9 mouse cellular contexts compared by ENCODE assay signal in the genomic region with DNA sequence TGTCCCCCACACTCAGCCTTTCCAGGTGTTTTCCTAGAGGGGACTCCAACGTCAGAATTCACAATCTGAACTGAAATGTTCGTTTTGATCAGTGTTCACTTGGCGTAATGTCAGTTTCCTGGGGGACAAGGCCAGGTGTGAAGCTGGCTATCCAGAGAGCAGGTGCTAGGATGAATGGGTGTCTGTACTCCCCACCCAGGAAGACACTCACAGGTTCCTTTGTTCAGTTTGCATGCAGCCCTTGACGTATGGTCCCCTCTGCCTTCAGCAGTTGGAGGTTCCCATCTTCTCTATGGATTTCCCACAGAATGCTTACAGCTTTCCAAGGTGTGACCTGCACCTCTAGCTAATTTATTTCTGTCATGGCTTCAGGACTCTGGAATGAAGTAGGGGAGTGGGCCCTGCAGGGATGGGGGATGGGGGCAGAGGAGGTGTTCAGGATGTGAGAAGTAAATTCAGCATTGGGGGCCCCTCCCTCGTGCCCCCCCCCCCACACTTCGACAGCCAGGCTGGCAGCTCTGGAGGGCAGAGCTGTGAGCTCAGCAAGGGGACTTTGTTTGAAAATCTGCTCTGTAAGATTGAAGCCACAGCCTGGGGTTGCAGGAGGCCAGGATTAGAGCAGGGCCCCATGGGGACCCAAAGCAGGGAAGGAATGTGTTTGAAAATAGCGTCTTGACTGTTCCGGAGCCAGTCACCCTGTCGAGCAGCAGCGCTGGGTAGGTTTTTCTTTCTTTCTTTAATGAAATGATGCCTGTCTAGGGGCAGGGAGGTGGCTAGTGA.
DNase-seq lines count a peak whose midpoint lies in the region; ATAC-seq and TF ChIP-seq lines count a peak whose summit lies in the region.
"Had no signal": no experiment of that assay in that cellular context is flagged by ENCODE, and none has a peak within 500 bp of the region (broad histone marks: within the 10 kb centered on the region; RNA-seq: fewer than 3 reads in every experiment).

No protein-coding gene starts in this region.

- intact Hi-C loops in left cerebral cortex, postnatal 4 days (cut with DNase I), result no loop called here
- intact Hi-C loops in left cerebral cortex, adult 2 months (cut with DNase I), result no loop called here

- no peak for TF ChIP-seq CTCF in left cerebral cortex, adult 2 months (IDR thresholded peaks at IDR 0.05)

- H3K4me3 ChIP-seq in left cerebral cortex, adult 2 months, result no peak overlapping the region
- H3K4me3 ChIP-seq in forebrain, embryonic 13.5 days, result no peak overlapping the region
- H3K4me3 ChIP-seq in limb, embryonic 15.5 days, result no peak overlapping the region

- WGBS in forebrain, embryonic 13.5 days, result 19% methylated on average over 10 of the region's 10 CpGs
- WGBS in limb, embryonic 15.5 days, result 18% methylated on average over 10 of the region's 10 CpGs

- H3K4me2 ChIP-seq in forebrain, embryonic 13.5 days, result 0 out of 2 replicates have a peak overlapping the region, but pooled peaks have one; percentile 1
- no peak overlapping the region for H3K4me2 ChIP-seq in limb, embryonic 15.5 days

- no peak overlapping the region for H3K27ac ChIP-seq in left cerebral cortex, adult 2 months
- peak overlapping the region; percentile 60 for H3K27ac ChIP-seq in forebrain, embryonic 13.5 days
- H3K27ac ChIP-seq in limb, embryonic 15.5 days, result peak overlapping the region; percentile 23

- H3K9me3 ChIP-seq in forebrain, embryonic 13.5 days (replicated peaks), result no peaks in the 10 kb centered on the region
- H3K9me3 ChIP-seq in limb, embryonic 15.5 days, result no peaks in the 10 kb centered on the region

- peak; percentile 6 for DNase-seq in left cerebral cortex, postnatal 4 days
- DNase-seq in left cerebral cortex, adult 2 months (ENCODE audit: extremely low spot score in 1 of 2, low spot score in 2 of 2), result no peak
- DNase-seq in yolk sac, embryonic 10.5 days (ENCODE audit: low spot score), result peak; percentile 5
- no peak for DNase-seq in left cerebral cortex, adult 11 months (ENCODE audit: low spot score)
- no peak for DNase-seq in layer of hippocampus, adult 9-11 months
- DNase-seq: thymus, adult 18-20 months had no signal

- H3K27me3 ChIP-seq in forebrain, embryonic 13.5 days, result no peaks in the 10 kb centered on the region
- H3K27me3 ChIP-seq in limb, embryonic 15.5 days, result no peaks in the 10 kb centered on the region

- ATAC-seq in forebrain, embryonic 13.5 days, result peak; percentile 50; the same call in 1 of the 2 replicates
- no peak for ATAC-seq in limb, embryonic 15.5 days (ENCODE audit: insufficient number of reproducible peaks, low FRiP score, low TSS enrichment, low read depth)
- ATAC-seq in monocyte, adult 5-6 weeks (replicated peaks; ENCODE audit: insufficient number of reproducible peaks, low FRiP score, low TSS enrichment, poor library complexity, severe bottlenecking), result no peak

- H3K36me3 ChIP-seq in forebrain, embryonic 13.5 days (ENCODE audit: poor library complexity, severe bottlenecking), result no peaks in the 10 kb centered on the region
- no peaks in the 10 kb centered on the region for H3K36me3 ChIP-seq in limb, embryonic 15.5 days

- peak overlapping the region; percentile 43; the same call in 1 of the 2 replicates for H3K9ac ChIP-seq in forebrain, embryonic 13.5 days
- no peak overlapping the region for H3K9ac ChIP-seq in limb, embryonic 15.5 days

- H3K4me1 ChIP-seq in forebrain, embryonic 13.5 days, result peaks cover 19% of the 10 kb centered on the region
- H3K4me1 ChIP-seq in limb, embryonic 15.5 days, result peaks cover 8% of the 10 kb centered on the region

Comparison
In these comparisons a context has a peak if more than half of its experiments do, and no peak if none do; other contexts are left out.
1. DNase-seq: peak in left cerebral cortex, postnatal 4 days (single experiment) and yolk sac, embryonic 10.5 days (single experiment); none in left cerebral cortex, adult 2 months (0 of 2), left cerebral cortex, adult 11 months (single experiment) and layer of hippocampus, adult 9-11 months (single experiment).